Mouse (Mus musculus) stomach, embryonic 14.5 days (tissue): ENCODE measurements around the gene Ninl. TPM values are rescaled to one million over a fixed set of nuclear protein-coding genes. Genes with fewer than 3 reads are reported as not detected.

Experiments used
- ATAC-seq: fragments of 200-750 bp; cut with Nextera tagmentation; 2 replicates; pipeline ENCODE4 v1.8.0; 2017; ENCODE audit warnings: low read depth, moderate TSS enrichment; ENCODE audit not compliant: insufficient number of reproducible peaks, insufficient read depth, low FRiP score
- H3K27ac ChIP-seq: fragments of 300-500 bp; sonication (generic); 2 replicates; pipeline ENCODE4 v1.5.1; 2014; ENCODE audit warnings: mild to moderate bottlenecking, low read length, moderate library complexity, mixed read lengths
- H3K27me3 ChIP-seq: fragments of 300-500 bp; sonication (generic); 2 replicates; pipeline ENCODE4 v1.6.1; 2014; ENCODE audit warnings: low read length, control low read depth, mixed read lengths; ENCODE audit not compliant: control insufficient read depth, insufficient read depth
- H3K36me3 ChIP-seq: fragments of 300-500 bp; sonication (generic); 2 replicates; pipeline ENCODE4 v1.6.1; 2014; ENCODE audit warnings: mild to moderate bottlenecking, control low read depth, low read length, moderate library complexity, mixed read lengths; ENCODE audit not compliant: control insufficient read depth, insufficient read depth
- H3K4me1 ChIP-seq: fragments of 300-500 bp; sonication (generic); 2 replicates; pipeline ENCODE4 v1.6.1; 2014; ENCODE audit warnings: low read length, control low read depth, mixed read lengths; ENCODE audit not compliant: control insufficient read depth, insufficient read depth
- H3K4me2 ChIP-seq: fragments of 300-500 bp; sonication (generic); replicated peaks from 2 replicates; pipeline ENCODE4 v1.6.1; 2014; ENCODE audit warnings: low read depth, low read length, control low read depth
- H3K4me3 ChIP-seq: fragments of 300-500 bp; sonication (generic); 2 replicates; pipeline ENCODE4 v1.5.1; 2014; ENCODE audit warnings: low read depth, low read length, control low read depth
- H3K9ac ChIP-seq: fragments of 300-500 bp; sonication (generic); replicated peaks from 2 replicates; pipeline ENCODE4 v1.6.1; 2014; ENCODE audit warnings: low read depth, mild to moderate bottlenecking, control low read depth, low read length, moderate library complexity, mixed read lengths
- H3K9me3 ChIP-seq: fragments of 300-500 bp; sonication (generic); 2 replicates; pipeline ENCODE4 v1.6.1; 2016; ENCODE audit warnings: low read depth, low read length, control low read depth; ENCODE audit not compliant: control insufficient read depth
- WGBS: fragments of 180-500 bp; shearing (Covaris S2); extraction: QIAGEN DNeasy Blood & Tissue Kit; methylation state at CpG from one replicate; pipeline ENCODE4 v1.1.7; 2014; 5-methylcytosine and 5-hydroxymethylcytosine counted together
- polyA plus RNA-seq: library from polyadenylated mRNA; unstranded; fragments of >200 nt; fragmentation: Nextera tagmentation; extraction: Ambion mirVana; gene quantifications from 2 replicates; pipeline ENCODE4 v1.2.1, GENCODE M21; 2014

Gene Ninl
- polyA plus RNA-seq, 1 experiment from 2014 or later: 14.0 TPM

DNA sequence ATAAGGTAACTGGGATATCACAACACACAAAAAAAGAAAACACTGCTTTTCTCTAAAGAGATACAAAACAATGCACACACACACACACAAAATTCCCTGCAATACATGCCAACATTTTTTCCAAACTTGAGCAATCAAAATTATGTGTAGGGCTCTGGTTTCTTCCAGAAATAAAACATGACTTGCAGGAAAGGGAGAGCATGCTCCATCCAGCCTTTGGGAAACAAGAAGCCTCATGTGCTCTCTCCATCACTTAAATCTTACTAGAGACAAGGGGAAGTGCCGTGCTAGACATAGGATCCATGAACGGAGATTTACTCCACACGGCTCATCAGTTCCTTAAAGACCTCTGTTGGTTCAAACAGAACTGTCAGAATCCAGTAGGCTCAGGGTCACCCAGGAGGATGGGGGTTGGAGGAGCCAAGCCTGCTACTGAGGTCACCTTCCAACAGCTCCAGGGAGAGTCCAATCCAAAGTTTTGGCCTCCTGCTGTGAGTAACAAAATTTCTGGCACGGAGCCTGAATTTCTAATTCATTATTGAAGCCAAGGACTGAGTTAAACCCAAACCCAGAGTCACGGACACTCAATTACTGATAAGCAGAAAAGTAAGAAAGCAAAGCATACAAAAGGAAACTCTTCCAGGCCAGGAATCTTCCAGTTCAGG is 32.8 kb downstream of the Ninl start:
- no peak overlapping the region for H3K4me3 ChIP-seq
- no peaks in the 10 kb centered on the region for H3K9me3 ChIP-seq
- H3K27me3 ChIP-seq: no peaks in the 10 kb centered on the region
- H3K9ac ChIP-seq: no peak overlapping the region
- ATAC-seq: no peak
- peaks cover 7% of the 10 kb centered on the region; the same call in 1 of the 2 replicates for H3K4me1 ChIP-seq
- 76% methylated on average over 5 of the region's 5 CpGs for WGBS
- no peaks in the 10 kb centered on the region for H3K36me3 ChIP-seq
- no peak overlapping the region for H3K4me2 ChIP-seq
- H3K27ac ChIP-seq: no peak overlapping the region

GRCm38 (mm10) chr2:151004390-151004789 is 34.8 kb downstream of the Ninl start:
- no peak for ATAC-seq
- peaks cover 10% of the 10 kb centered on the region; the same call in 1 of the 2 replicates for H3K4me1 ChIP-seq
- no peak overlapping the region for H3K27ac ChIP-seq
- WGBS: 87% methylated on average over 10 of the region's 10 CpGs
- H3K36me3 ChIP-seq: no peaks in the 10 kb centered on the region
- no peaks in the 10 kb centered on the region for H3K9me3 ChIP-seq
- no peak overlapping the region for H3K4me2 ChIP-seq
- no peak overlapping the region for H3K4me3 ChIP-seq
- no peak overlapping the region for H3K9ac ChIP-seq
- H3K27me3 ChIP-seq: no peaks in the 10 kb centered on the region

DNA sequence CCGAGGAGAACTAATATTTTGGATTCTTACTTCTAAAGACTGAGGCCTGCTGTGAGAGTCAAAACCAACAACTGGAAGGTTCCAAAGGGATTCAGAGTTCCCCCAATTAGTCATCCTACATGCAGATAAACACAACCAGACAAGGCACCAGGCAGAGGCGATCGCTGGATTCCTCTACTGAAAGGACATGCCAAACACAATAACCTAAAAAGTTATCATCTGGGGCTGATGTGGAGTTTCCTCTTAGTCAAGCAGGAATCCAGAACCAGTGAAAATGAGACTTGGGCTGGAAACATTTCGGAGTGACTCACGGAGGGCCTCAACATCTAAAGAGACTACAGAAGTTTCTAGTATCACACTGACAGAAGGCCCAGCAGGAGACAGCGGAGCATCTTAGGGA is 35.4 kb downstream of the Ninl start:
- no peak overlapping the region for H3K4me2 ChIP-seq
- no peak overlapping the region for H3K4me3 ChIP-seq
- H3K9me3 ChIP-seq: no peaks in the 10 kb centered on the region
- WGBS: 76% methylated on average over 6 of the region's 6 CpGs
- no peak overlapping the region for H3K9ac ChIP-seq
- no peaks in the 10 kb centered on the region for H3K36me3 ChIP-seq
- peaks cover 15% of the 10 kb centered on the region; the same call in 1 of the 2 replicates for H3K4me1 ChIP-seq
- ATAC-seq: no peak
- H3K27me3 ChIP-seq: no peaks in the 10 kb centered on the region
- H3K27ac ChIP-seq: no peak overlapping the region

DNA sequence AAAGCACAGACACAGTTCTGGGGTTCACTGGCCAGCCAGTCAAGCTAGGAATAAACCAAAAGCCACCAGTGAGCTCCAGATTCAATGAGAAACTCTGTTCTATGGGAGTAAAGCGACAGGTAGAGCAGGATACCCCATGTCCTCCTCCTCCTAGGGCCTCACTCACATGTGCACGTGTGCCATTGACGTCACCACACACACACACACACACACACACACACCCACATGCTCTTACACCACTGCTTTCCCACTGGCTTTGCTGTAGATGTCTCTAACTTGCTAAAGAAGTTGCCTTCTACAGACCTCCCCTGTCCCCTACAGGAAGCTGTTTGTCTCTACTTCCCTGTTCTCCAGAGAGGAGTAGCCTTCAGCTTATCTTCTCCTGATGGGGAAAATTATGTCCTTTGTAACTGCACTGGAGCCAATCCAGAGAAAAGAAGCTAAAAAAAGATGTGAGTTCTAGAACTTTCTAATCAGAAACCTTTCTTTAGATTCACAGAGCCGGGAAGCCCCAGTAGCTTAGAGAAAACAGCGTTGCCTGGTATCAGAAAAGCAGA is 37.5 kb downstream of the Ninl start:
- Histone ChIP-seq H3K4me3 (no peak overlapping the region), H3K27me3 (no peaks in the 10 kb centered on the region), H3K36me3 (no peaks in the 10 kb centered on the region), H3K9me3 (no peaks in the 10 kb centered on the region), H3K4me2 (no peak overlapping the region), H3K27ac (no peak overlapping the region), H3K4me1 (peaks cover 12% of the 10 kb centered on the region; the same call in 1 of the 2 replicates), H3K9ac (no peak overlapping the region)
- ATAC-seq: no peak
- 79% methylated on average over 5 of the region's 5 CpGs for WGBS

GRCm38 (mm10) chr2:151000402-151001178 is 38.6 kb downstream of the Ninl start:
- Histone ChIP-seq H3K4me2 (no peak overlapping the region), H3K4me3 (no peak overlapping the region), H3K27ac (no peak overlapping the region; the same call in 1 of the 2 replicates), H3K9ac (no peak overlapping the region), H3K36me3 (no peaks in the 10 kb centered on the region), H3K9me3 (no peaks in the 10 kb centered on the region), H3K27me3 (no peaks in the 10 kb centered on the region), H3K4me1 (peaks cover 12% of the 10 kb centered on the region; the same call in 1 of the 2 replicates)
- 0 out of 2 replicates have a peak, but pooled peaks have one; percentile 59 for ATAC-seq
- 51% methylated on average over 7 of the region's 7 CpGs for WGBS

DNA sequence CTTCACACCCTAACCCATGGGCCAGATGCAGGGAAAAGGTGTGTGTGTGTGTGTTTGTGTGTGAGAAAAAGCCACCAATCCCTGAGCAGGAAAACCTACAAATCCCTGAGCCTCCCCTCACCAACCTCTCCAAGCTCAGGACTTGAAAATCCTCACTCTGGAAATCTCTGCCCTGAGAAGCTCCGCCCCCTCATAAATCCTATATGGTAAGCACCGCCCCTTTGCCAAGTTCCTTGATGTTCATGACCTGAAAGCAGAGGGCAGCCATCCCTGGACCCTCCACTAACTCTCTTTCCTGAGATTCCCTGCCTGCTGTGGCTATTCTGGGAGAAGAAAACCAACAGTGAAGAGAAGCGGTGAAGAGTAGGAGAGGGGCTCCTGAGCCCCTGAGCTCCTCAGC is 40.2 kb downstream of the Ninl start:
- Histone ChIP-seq H3K4me1 (peaks cover 12% of the 10 kb centered on the region; the same call in 1 of the 2 replicates), H3K9ac (no peak overlapping the region), H3K4me2 (no peak overlapping the region), H3K27me3 (no peaks in the 10 kb centered on the region), H3K27ac (no peak overlapping the region), H3K9me3 (no peaks in the 10 kb centered on the region), H3K4me3 (no peak overlapping the region), H3K36me3 (no peaks in the 10 kb centered on the region)
- ATAC-seq: no peak
- 40% methylated on average over 3 of the region's 3 CpGs for WGBS

DNA sequence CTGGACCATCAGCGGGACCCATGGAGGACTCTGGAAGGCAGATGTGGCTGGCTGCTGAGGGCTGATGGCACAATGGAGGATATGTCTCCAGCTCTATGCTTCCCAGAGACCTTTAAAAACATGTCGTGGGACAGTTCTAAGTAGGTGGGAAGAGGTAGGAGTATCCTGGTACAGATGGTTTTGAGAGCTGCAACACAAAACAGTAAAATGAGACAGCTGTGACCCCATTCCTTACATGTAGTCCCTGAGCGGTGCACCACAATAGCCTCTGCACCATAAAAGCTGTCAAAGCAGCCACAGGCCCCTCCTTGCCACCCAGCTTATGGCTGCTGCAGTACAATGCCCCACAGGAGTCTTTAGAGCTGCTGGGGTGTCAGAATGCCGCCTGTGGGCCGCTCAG is 41.6 kb downstream of the Ninl start:
- ATAC-seq: no peak
- H3K9ac ChIP-seq: no peak overlapping the region
- 78% methylated on average over 5 of the region's 5 CpGs for WGBS
- no peak overlapping the region for H3K27ac ChIP-seq
- no peak overlapping the region for H3K4me3 ChIP-seq
- H3K27me3 ChIP-seq: no peaks in the 10 kb centered on the region
- H3K9me3 ChIP-seq: no peaks in the 10 kb centered on the region
- peaks cover 12% of the 10 kb centered on the region; the same call in 1 of the 2 replicates for H3K4me1 ChIP-seq
- H3K4me2 ChIP-seq: no peak overlapping the region
- no peaks in the 10 kb centered on the region for H3K36me3 ChIP-seq

DNA sequence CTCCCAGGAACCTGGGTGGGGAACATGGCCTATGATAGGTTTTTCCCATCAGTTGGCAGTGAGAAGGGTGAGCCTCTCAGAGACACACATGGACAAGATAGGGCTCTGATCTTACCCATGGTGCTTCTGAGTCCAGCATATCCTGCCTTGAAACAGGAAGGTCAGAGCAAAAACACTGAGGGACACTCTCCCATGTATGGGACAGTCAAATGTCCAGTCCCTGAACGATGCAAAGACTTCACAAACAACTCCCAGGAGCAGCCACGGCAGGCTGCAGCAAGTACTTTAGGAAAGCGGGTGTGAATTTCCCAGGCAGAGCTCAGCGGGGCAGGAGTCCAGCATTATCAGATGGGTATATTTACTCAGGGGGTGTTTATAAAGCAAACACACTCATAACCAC is 43.9 kb downstream of the Ninl start:
- Histone ChIP-seq H3K9ac (no peak overlapping the region), H3K4me3 (no peak overlapping the region), H3K36me3 (no peaks in the 10 kb centered on the region), H3K27ac (no peak overlapping the region), H3K27me3 (no peaks in the 10 kb centered on the region), H3K4me1 (peaks cover 9% of the 10 kb centered on the region; the same call in 1 of the 2 replicates), H3K4me2 (no peak overlapping the region), H3K9me3 (no peaks in the 10 kb centered on the region)
- no peak for ATAC-seq
- 67% methylated on average over 4 of the region's 4 CpGs for WGBS
